ENCODE assay signal across 16 mouse cellular contexts in the genomic region with DNA sequence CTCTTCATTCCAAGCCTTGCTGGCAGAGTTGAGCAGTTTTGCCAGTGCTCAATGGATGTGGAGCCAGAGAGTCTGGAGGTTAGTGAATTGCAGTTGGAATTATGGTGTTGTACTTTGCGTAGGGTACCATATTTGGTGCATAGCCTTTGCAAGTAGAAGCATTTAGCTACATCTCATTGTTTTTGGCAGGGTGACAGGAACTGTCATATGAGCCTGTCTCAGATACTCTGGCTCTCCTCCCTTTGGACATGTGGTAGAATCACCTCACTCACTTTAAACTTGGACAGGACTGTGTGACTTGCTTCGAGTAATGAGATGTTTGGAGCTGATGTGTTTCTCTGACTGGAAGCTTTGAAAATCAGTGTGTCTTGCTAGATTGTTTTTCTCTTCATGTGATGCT.
DNase-seq lines count a peak whose midpoint lies in the region; ATAC-seq and TF ChIP-seq lines count a peak whose summit lies in the region.
"Had no signal": no experiment of that assay in that cellular context is flagged by ENCODE, and none has a peak within 500 bp of the region (broad histone marks: within the 10 kb centered on the region; RNA-seq: fewer than 3 reads in every experiment).

No protein-coding gene starts in this region.

- WGBS in embryonic facial prominence, embryonic 14.5 days: 71% methylated on average over 2 of the region's 2 CpGs
- 91% methylated on average over 2 of the region's 2 CpGs for WGBS in embryonic facial prominence, embryonic 10.5 days
- WGBS in kidney, postnatal 0 days: 83% methylated on average over 2 of the region's 2 CpGs
- 80% methylated on average over 2 of the region's 2 CpGs for WGBS in limb, embryonic 14.5 days

- H3K9ac ChIP-seq in embryonic facial prominence, embryonic 14.5 days (ENCODE audit: low read depth, low read length): no peak overlapping the region
- H3K9ac ChIP-seq in kidney, postnatal 0 days (ENCODE audit: low read depth, low read length): no peak overlapping the region
- no peak overlapping the region for H3K9ac ChIP-seq in limb, embryonic 14.5 days (ENCODE audit: low read depth, low read length, severe bottlenecking)
- H3K9ac ChIP-seq: liver, embryonic 14.5 days; neural tube, embryonic 13.5 days had no signal

- H3K27me3 ChIP-seq in embryonic facial prominence, embryonic 14.5 days (replicated peaks; ENCODE audit: control insufficient read depth, insufficient read depth, low read length): no peaks in the 10 kb centered on the region
- H3K27me3 ChIP-seq in embryonic facial prominence, embryonic 10.5 days (replicated peaks; ENCODE audit: low read depth, poor library complexity, severe bottlenecking): no peaks in the 10 kb centered on the region
- no peaks in the 10 kb centered on the region for H3K27me3 ChIP-seq in kidney, postnatal 0 days (ENCODE audit: insufficient read depth, low read length)
- no peaks in the 10 kb centered on the region for H3K27me3 ChIP-seq in limb, embryonic 14.5 days (ENCODE audit: control insufficient read depth, insufficient read depth, low read length)
- H3K27me3 ChIP-seq: neural tube, embryonic 13.5 days had no signal

- ATAC-seq in embryonic facial prominence, embryonic 14.5 days (ENCODE audit: low read depth): no peak
- no peak for ATAC-seq in kidney, postnatal 0 days (replicated peaks; ENCODE audit: low FRiP score, low read depth)
- no peak for ATAC-seq in limb, embryonic 14.5 days (ENCODE audit: low FRiP score, low read depth)

- no peak for TF ChIP-seq CTCF in kidney, postnatal 0 days (IDR thresholded peaks at IDR 0.05; ENCODE audit: low read depth)

- no peaks in the 10 kb centered on the region for H3K36me3 ChIP-seq in embryonic facial prominence, embryonic 14.5 days (ENCODE audit: control insufficient read depth, insufficient read depth, low read length)
- H3K36me3 ChIP-seq in embryonic facial prominence, embryonic 10.5 days (replicated peaks): no peaks in the 10 kb centered on the region
- H3K36me3 ChIP-seq in kidney, postnatal 0 days (ENCODE audit: insufficient read depth, low read length): no peaks in the 10 kb centered on the region
- H3K36me3 ChIP-seq in limb, embryonic 14.5 days (ENCODE audit: control insufficient read depth, insufficient read depth, low read length): no peaks in the 10 kb centered on the region
- H3K36me3 ChIP-seq: neural tube, embryonic 13.5 days had no signal

- H3K4me1 ChIP-seq in embryonic facial prominence, embryonic 14.5 days (ENCODE audit: control insufficient read depth, insufficient read depth, low read length): peaks cover 13% of the 10 kb centered on the region
- peaks cover 19% of the 10 kb centered on the region for H3K4me1 ChIP-seq in embryonic facial prominence, embryonic 10.5 days
- no peaks in the 10 kb centered on the region for H3K4me1 ChIP-seq in kidney, postnatal 0 days (replicated peaks; ENCODE audit: insufficient read depth, low read length)
- peaks cover 17% of the 10 kb centered on the region for H3K4me1 ChIP-seq in limb, embryonic 14.5 days (ENCODE audit: control insufficient read depth, insufficient read depth, low read length)
- H3K4me1 ChIP-seq: neural tube, embryonic 13.5 days had no signal

- H3K4me2 ChIP-seq in embryonic facial prominence, embryonic 14.5 days (ENCODE audit: low read depth, low read length): no peak overlapping the region
- no peak overlapping the region for H3K4me2 ChIP-seq in kidney, postnatal 0 days (ENCODE audit: low read length)
- H3K4me2 ChIP-seq in limb, embryonic 14.5 days (replicated peaks; ENCODE audit: low read depth, low read length, severe bottlenecking): no peak overlapping the region
- H3K4me2 ChIP-seq: neural tube, embryonic 13.5 days had no signal

- DNase-seq in embryonic facial prominence, embryonic 14.5 days (ENCODE audit: low spot score): peak; percentile 31
- no peak for DNase-seq in embryonic facial prominence, embryonic 10.5 days (ENCODE audit: low spot score)
- peak; percentile 27 for DNase-seq in kidney, postnatal 0 days (ENCODE audit: low spot score)
- no peak for DNase-seq in kidney, postnatal 14 days
- DNase-seq in brain, embryonic 18.5 days (ENCODE audit: low read depth, low spot score): peak; percentile 59
- peak; percentile 14 for DNase-seq in limb, embryonic 14.5 days (ENCODE audit: low spot score)
- no peak for DNase-seq in retina, embryonic 14.5 days (ENCODE audit: low spot score)
- DNase-seq in left cerebral cortex, postnatal 36 days (ENCODE audit: low spot score in 2 of 2): no peak
- DNase-seq: adrenal gland, postnatal 14 days; cerebellum, adult 18-20 months; kidney, adult 9 months; spleen, adult 18-20 months; thymus, postnatal 25 days had no signal

- no peak for TF ChIP-seq POLR2A in limb, embryonic 14.5 days (IDR thresholded peaks at IDR 0.05; ENCODE audit: borderline replicate concordance, extremely low read depth, insufficient read depth, insufficient read length)

- no peak overlapping the region for H3K4me3 ChIP-seq in embryonic facial prominence, embryonic 14.5 days (ENCODE audit: low read depth, low read length)
- H3K4me3 ChIP-seq in embryonic facial prominence, embryonic 10.5 days: no peak overlapping the region
- H3K4me3 ChIP-seq in kidney, postnatal 0 days (replicated peaks; ENCODE audit: low read depth, low read length): no peak overlapping the region
- H3K4me3 ChIP-seq in limb, embryonic 14.5 days (replicated peaks; ENCODE audit: low read length): no peak overlapping the region
- H3K4me3 ChIP-seq: neural tube, embryonic 13.5 days had no signal

- intact Hi-C loops in left cerebral cortex, postnatal 36 days (cut with DNase I): no loop called here

- H3K27ac ChIP-seq in embryonic facial prominence, embryonic 14.5 days (replicated peaks; ENCODE audit: low read depth, low read length): no peak overlapping the region
- H3K27ac ChIP-seq in embryonic facial prominence, embryonic 10.5 days (replicated peaks): no peak overlapping the region
- no peak overlapping the region for H3K27ac ChIP-seq in kidney, postnatal 0 days
- H3K27ac ChIP-seq in limb, embryonic 14.5 days (replicated peaks; ENCODE audit: low read depth, low read length): no peak overlapping the region
- H3K27ac ChIP-seq: liver, embryonic 14.5 days; neural tube, embryonic 13.5 days; stomach, postnatal 0 days had no signal

- H3K9me3 ChIP-seq in embryonic facial prominence, embryonic 14.5 days (ENCODE audit: control insufficient read depth, low read length): no peaks in the 10 kb centered on the region
- H3K9me3 ChIP-seq in embryonic facial prominence, embryonic 10.5 days: no peaks in the 10 kb centered on the region
- no peaks in the 10 kb centered on the region for H3K9me3 ChIP-seq in kidney, postnatal 0 days (replicated peaks; ENCODE audit: low read length)
- no peaks in the 10 kb centered on the region for H3K9me3 ChIP-seq in limb, embryonic 14.5 days (ENCODE audit: control insufficient read depth, low read length)
- H3K9me3 ChIP-seq: neural tube, embryonic 13.5 days had no signal

Comparison
In these comparisons a context has a peak if more than half of its experiments do, and no peak if none do; other contexts are left out.
1. DNase-seq: peak in embryonic facial prominence, embryonic 14.5 days (single experiment), kidney, postnatal 0 days (single experiment), brain, embryonic 18.5 days (single experiment) and limb, embryonic 14.5 days (single experiment); none in embryonic facial prominence, embryonic 10.5 days (single experiment), kidney, postnatal 14 days (single experiment), retina, embryonic 14.5 days (single experiment) and left cerebral cortex, postnatal 36 days (0 of 2).